Mouse (Mus musculus): ENCODE results near the gene Gpatch8.

Gene Gpatch8

DNA sequence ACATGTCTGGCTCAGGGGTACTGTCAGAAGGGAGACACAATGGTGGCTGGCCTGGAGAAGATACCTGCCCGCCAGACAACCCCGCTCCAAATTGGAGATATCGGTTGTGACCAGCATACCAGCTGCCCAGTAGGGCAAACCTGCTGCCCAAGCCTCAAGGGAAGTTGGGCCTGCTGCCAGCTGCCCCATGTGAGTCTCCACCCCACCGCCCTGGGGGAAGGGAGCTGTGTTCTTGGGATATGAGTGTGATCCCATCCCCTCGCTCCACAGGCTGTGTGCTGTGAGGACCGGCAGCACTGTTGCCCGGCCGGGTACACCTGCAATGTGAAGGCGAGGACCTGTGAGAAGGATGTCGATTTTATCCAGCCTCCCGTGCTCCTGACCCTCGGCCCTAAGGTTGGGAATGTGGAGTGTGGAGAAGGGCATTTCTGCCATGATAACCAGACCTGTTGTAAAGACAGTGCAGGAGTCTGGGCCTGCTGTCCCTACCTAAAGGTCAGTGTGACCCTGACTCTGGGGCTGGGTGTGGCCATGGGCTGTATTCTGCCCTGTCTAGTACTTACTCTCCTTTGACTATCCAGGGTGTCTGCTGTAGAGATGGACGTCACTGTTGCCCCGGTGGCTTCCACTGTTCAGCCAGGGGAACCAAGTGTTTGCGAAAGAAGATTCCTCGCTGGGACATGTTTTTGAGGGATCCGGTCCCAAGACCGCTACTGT is 120.3 kb downstream of the Gpatch8 start:
- in situ Hi-C loops (cut with MboI, MseI), result loop anchor here (10.0 kb wide), 2 partner anchors 141 to 351 kb away; partner anchors contain the start of genes Atxn7l3 and Mpp2

DNA sequence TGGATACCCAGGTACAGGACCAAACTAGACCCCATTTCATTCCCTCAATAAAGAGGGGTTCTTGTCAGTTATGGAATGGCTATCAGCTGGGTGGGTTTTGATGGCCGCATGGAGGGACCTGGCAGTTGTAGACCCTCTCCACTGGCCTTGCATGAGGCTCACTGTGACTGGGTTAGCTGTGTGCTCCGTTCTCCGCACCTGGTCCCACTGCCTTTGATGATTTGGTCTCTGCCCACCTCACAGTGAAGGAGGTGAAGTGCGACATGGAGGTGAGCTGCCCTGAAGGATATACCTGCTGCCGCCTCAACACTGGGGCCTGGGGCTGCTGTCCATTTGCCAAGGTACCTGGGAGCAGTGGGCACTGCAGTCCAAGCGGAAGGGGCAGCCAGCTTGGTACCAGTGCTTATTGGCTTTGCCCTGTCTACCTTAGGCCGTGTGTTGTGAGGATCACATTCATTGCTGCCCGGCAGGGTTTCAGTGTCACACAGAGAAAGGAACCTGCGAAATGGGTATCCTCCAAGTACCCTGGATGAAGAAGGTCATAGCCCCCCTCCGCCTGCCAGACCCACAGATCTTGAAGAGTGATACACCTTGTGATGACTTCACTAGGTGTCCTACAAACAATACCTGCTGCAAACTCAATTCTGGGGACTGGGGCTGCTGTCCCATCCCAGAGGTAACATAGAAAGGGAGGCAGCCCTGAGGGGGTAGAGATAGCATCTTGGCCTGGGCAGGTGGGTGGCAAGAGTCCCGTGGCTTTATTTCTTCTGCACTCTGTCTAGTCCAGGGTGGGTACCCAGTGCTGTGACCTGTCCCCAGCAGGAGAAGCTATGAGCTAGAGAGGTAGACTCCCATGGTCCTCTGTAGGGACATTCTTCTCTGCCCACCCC is 121.1 kb downstream of the Gpatch8 start:
- in situ Hi-C loops (cut with MboI, MseI), result loop anchor here (5.0 to 10.0 kb wide), 3 partner anchors 113 to 350 kb away; partner anchors contain the start of genes Atxn7l3 and Mpp2

- in situ Hi-C loops (cut with MboI, MseI), result loop anchor here (5.0 to 10.0 kb wide), 3 partner anchors 112 to 350 kb away; partner anchors contain the start of genes Atxn7l3 and Mpp2
Measured at GRCm38 (mm10) chr11:102434406-102434805, 121.8 kb downstream of the Gpatch8 start.

DNA sequence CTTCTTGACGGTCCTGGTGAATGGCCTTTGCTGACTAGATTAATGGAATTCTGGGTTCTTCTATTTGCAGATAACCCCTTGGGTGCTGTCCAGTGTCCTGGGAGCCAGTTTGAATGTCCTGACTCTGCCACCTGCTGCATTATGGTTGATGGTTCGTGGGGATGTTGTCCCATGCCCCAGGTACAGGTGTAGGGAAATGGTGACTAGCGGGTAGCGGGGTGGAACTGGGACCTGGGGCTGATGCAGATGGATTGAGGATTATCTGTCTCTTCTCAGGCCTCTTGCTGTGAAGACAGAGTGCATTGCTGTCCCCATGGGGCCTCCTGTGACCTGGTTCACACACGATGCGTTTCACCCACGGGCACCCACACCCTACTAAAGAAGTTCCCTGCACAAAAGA is 122.3 kb downstream of the Gpatch8 start:
- in situ Hi-C loops (cut with MboI, MseI), result loop anchor here (5.0 to 10.0 kb wide), 3 partner anchors 112 to 349 kb away; partner anchors contain the start of genes Atxn7l3 and Mpp2

DNA sequence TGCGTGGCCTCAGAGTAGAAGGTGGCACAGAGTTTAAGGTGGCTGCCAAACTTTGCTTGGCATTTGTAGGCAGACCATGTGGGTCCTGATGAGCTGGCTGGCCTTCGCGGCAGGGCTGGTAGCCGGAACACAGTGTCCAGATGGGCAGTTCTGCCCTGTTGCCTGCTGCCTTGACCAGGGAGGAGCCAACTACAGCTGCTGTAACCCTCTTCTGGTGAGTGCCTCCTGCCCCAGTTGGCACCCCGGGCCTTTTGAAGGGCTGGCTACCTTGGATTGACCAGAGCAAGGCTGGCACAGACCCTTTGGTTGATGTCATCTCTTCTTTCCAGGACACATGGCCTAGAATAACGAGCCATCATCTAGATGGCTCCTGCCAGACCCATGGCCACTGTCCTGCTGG is 123.3 kb downstream of the Gpatch8 start:
- in situ Hi-C loops (cut with MboI, MseI), result loop anchor here (5.0 to 10.0 kb wide), 3 partner anchors 111 to 348 kb away; partner anchors contain the start of genes Atxn7l3 and Mpp2

DNA sequence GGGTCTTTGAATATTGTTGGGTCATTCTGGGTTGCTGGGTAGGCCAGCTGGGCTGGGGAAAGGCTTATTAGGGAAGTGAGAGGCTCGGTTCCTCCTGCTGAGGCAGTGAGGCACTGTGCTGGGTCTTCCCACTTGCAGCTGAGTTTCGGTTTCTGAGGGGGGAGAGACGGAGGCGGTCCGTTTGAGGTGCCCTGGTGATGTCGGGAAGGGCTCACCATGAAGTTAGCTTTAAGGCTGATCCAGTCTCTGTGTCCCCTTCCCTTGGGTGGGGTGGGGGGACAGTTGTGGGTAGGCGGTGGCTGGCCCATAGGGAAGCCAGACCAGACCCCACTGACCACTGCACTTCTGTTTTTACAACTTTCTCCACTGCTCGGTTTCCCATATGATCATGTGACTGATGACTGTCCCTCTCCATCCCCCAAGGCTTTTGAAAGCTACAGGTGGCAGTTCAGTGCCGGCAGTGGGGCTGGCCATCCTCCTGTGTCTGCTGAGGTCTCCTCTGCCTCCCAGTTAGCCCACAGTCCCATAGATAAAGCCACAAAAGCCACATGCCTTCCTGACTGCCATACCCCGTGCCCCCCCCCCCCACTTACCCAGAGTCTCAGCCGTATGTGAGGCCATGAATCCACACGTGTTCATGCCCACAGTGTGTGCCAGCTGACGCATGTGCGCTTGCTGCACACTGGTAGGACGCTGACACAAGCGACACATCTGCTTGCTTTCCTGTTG is 123.9 kb downstream of the Gpatch8 start:
- in situ Hi-C loops (cut with MboI, MseI), result loop anchor here (5.0 to 10.0 kb wide), 3 partner anchors 110 to 347 kb away; partner anchors contain the start of genes Atxn7l3 and Mpp2

GRCm38 (mm10) chr11:102431728-102432114 is 124.5 kb downstream of the Gpatch8 start:
- in situ Hi-C loops (cut with MboI, MseI), result loop anchor here (5.0 to 10.0 kb wide), 3 partner anchors 109 to 347 kb away; partner anchors contain the start of genes Atxn7l3 and Mpp2

DNA sequence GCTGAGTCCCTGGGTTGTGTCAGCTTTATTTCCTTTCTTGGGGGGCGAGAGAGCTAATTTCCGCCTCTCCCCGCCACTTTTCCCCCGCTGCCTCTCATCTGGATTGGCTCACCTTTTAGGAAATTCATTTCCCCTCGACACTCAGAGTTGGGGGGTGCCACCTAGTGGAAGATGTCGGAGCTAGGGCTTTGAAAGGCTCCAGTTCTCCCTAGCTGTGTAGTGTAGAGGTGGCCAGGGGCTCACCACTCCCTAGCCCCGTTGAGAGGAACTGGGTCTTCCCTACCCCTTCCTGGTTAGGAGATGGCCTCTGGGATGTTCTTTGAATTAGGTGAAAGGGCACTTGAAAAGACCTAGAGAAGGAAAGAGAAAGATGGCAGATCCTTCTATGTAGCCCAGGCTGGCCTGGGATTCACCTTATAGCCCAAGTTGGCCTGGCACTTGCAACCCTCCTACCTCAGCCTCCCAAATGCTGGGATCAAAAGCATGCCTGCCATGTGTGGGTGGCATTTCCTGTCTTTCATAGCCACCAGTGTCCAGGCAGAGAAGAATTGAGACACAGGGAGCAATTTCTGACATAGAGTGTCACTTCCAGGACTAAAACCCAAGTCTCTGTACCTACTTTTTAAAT is 125.1 kb downstream of the Gpatch8 start:
- in situ Hi-C loops (cut with MboI, MseI), result loop anchor here (5.0 to 10.0 kb wide), 3 partner anchors 109 to 346 kb away; partner anchors contain the start of genes Atxn7l3 and Mpp2

GRCm38 (mm10) chr11:102430121-102431017 is 125.8 kb downstream of the Gpatch8 start, which contains the start of gene Grn:
Gene Grn, plus strand, starts transcription at chr11:102430315.
- in situ Hi-C loops (cut with MboI, MseI), result loop anchor here (5.0 to 10.0 kb wide), 3 partner anchors 108 to 346 kb away; partner anchors contain the start of genes Atxn7l3 and Mpp2

DNA sequence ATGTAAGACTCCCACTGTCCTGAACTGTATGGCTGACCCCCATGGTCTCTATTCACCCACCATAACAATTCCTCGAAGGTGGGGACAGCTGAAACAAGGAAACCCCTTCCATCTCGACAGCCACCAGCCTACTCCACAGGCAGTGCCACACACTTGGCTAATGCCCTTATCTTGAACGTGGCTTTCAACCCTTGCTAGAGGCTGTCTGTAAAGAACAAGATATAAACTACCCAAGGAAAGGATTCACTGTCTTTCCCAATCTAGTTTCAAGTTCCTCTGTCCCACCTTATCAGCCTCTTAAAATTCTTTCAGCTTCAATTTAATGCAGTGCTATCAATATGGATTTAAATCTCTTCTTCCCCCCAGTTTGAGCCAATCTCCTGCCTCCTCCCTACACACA is 126.6 kb downstream of the Gpatch8 start:
- in situ Hi-C loops (cut with MboI, MseI), result no loop called here

- in situ Hi-C loops (cut with MboI, MseI), result no loop called here
Measured at GRCm38 (mm10) chr11:102428981-102429540, 127.1 kb downstream of the Gpatch8 start.

Measured in T-helper 2 cell (primary cell).